Mouse (Mus musculus): ENCODE measurements around the gene Nle1. TPM values are rescaled to one million over a fixed set of nuclear protein-coding genes. Genes with fewer than 3 reads are reported as not detected.
"Not testable (repeated sequence)": the region's sequence is repeated elsewhere in the genome, so short reads cannot be mapped to it uniquely, and the experiment has no call there.

The Nle1 gene
- polyA plus RNA-seq, 1 experiment from 2014 or later: 32.1 TPM

DNA sequence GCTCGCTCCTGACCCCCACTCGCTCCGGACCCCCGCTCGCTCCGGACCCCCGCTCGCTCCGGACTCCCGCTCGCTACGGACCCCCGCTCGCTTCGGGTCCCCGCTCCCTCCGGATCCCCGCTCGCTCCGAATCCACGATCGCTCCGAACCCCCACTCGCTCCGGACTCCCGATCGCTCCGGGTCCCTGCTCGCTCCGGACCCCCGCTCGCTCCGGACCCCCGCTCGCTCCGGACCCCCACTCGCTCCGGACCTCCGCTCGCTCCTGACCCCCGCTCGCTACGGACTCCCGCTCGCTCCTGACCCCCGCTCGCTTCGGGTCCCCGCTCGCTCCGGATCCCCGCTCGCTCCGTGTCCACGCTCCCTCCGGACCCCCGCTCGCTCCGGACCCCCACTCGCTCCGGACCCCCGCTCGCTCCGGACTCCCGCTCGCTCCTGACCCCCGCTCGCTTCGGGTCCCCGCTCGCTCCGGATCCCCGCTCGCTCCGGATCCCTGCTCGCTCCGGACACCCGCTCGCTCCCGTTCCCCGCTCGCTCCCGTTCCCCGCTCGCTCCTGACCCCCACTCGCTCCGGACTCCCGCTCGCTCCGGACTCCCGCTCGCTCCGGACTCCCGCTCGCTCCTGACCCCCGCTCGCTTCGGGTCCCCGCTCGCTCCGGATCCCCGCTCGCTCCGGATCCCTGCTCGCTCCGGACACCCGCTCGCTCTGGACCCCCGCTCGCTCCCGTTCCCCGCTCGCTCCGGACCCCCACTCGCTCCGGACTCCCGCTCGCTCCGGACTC is 23.6 kb upstream of the Nle1 start:
- not testable (repeated sequence) for H3K36me3 ChIP-seq; H3K27ac ChIP-seq; H3K9me3 ChIP-seq (replicated peaks); ATAC-seq (ENCODE audit: low FRiP score)
- Histone ChIP-seq H3K27me3 (peaks cover 73% of the 10 kb centered on the region), H3K9ac (peak overlapping the region; percentile 53), H3K4me2 (replicated peaks) (peak overlapping the region; percentile 96), H3K4me3 (peak overlapping the region; percentile 50), H3K4me1 (peaks cover 10% of the 10 kb centered on the region)
- 1% methylated on average over 101 of the region's 119 CpGs for WGBS

DNA sequence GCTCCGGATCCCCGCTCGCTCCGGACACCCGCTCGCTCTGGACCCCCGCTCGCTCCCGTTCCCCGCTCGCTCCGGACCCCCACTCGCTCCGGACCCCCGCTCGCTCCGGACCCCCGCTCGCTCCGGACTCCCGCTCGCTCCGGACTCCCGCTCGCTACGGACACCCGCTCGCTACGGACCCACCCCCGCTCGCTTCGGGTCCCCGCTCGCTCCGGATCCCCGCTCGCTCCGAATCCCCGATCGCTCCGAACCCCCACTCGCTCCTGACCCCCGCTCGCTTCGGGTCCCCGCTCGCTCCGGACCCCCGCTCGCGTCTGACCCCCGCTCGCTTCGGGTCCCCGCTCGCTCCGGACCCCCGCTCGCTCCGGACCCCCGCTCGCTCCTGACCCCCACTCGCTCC is 22.9 kb upstream of the Nle1 start:
- peak overlapping the region; percentile 53 for H3K9ac ChIP-seq
- not testable (repeated sequence) for H3K36me3 ChIP-seq; H3K9me3 ChIP-seq (replicated peaks); H3K27ac ChIP-seq; ATAC-seq (ENCODE audit: low FRiP score)
- H3K4me2 ChIP-seq (replicated peaks): peak overlapping the region; percentile 96
- peaks cover 10% of the 10 kb centered on the region for H3K4me1 ChIP-seq
- WGBS: 1% methylated on average over 51 of the region's 63 CpGs
- peaks cover 73% of the 10 kb centered on the region for H3K27me3 ChIP-seq
- H3K4me3 ChIP-seq: peak overlapping the region; percentile 50

GRCm38 (mm10) chr11:82930391-82930955 is 22.3 kb upstream of the Nle1 start:
- H3K36me3 ChIP-seq; H3K9me3 ChIP-seq (replicated peaks); H3K27ac ChIP-seq; ATAC-seq (ENCODE audit: low FRiP score): not testable (repeated sequence)
- peak overlapping the region; percentile 50 for H3K4me3 ChIP-seq
- 2% methylated on average over 81 of the region's 85 CpGs for WGBS
- peak overlapping the region; percentile 96 for H3K4me2 ChIP-seq (replicated peaks)
- H3K9ac ChIP-seq: peak overlapping the region; percentile 38
- peaks cover 71% of the 10 kb centered on the region for H3K27me3 ChIP-seq
- H3K4me1 ChIP-seq: peaks cover 10% of the 10 kb centered on the region

- WGBS: 51% methylated on average over 3 of the region's 3 CpGs
- no peak overlapping the region for H3K9ac ChIP-seq
- H3K4me2 ChIP-seq (replicated peaks): no peak overlapping the region
- H3K27ac ChIP-seq: no peak overlapping the region
- H3K4me1 ChIP-seq: peaks cover 10% of the 10 kb centered on the region
- ATAC-seq (ENCODE audit: low FRiP score): no peak
- H3K9me3 ChIP-seq (replicated peaks): no peaks in the 10 kb centered on the region
- no peaks in the 10 kb centered on the region for H3K36me3 ChIP-seq
- no peak overlapping the region for H3K4me3 ChIP-seq
- H3K27me3 ChIP-seq: peaks cover 70% of the 10 kb centered on the region
Observed at GRCm38 (mm10) chr11:82929633-82929950, 21.4 kb upstream of the Nle1 start.

- H3K27ac ChIP-seq: no peak overlapping the region
- WGBS: 33% methylated on average over 20 of the region's 20 CpGs
- H3K27me3 ChIP-seq: peaks cover 65% of the 10 kb centered on the region
Observed at GRCm38 (mm10) chr11:82928897-82929632, 20.9 kb upstream of the Nle1 start.

GRCm38 (mm10) chr11:82923910-82924309 is 15.7 kb upstream of the Nle1 start:
- H3K27me3 ChIP-seq: peaks cover 46% of the 10 kb centered on the region
- not testable (repeated sequence) for H3K36me3 ChIP-seq; H3K4me3 ChIP-seq; H3K4me1 ChIP-seq; H3K27ac ChIP-seq; ATAC-seq (ENCODE audit: low FRiP score); H3K9ac ChIP-seq; H3K9me3 ChIP-seq (replicated peaks); H3K4me2 ChIP-seq (replicated peaks)
- 91% methylated on average over 6 of the region's 6 CpGs for WGBS

More at GRCm38 (mm10) chr11:82928897-82929632, 20.9 kb upstream of the Nle1 start:
- no peaks in the 10 kb centered on the region for H3K9me3 ChIP-seq (replicated peaks)
- no peak for ATAC-seq (ENCODE audit: low FRiP score)
- H3K4me2 ChIP-seq (replicated peaks): no peak overlapping the region
- H3K4me3 ChIP-seq: no peak overlapping the region
- no peak overlapping the region for H3K9ac ChIP-seq
- no peaks in the 10 kb centered on the region for H3K36me3 ChIP-seq
- H3K4me1 ChIP-seq: peaks cover 10% of the 10 kb centered on the region

- Histone ChIP-seq H3K27me3 (peaks cover 30% of the 10 kb centered on the region), H3K4me3 (no peak overlapping the region), H3K36me3 (no peaks in the 10 kb centered on the region), H3K4me2 (replicated peaks) (no peak overlapping the region), H3K9ac (no peak overlapping the region), H3K27ac (no peak overlapping the region), H3K9me3 (replicated peaks) (no peaks in the 10 kb centered on the region), H3K4me1 (no peaks in the 10 kb centered on the region)
- no peak for ATAC-seq (ENCODE audit: low FRiP score)
- WGBS: 77% methylated on average over 4 of the region's 4 CpGs
Observed at GRCm38 (mm10) chr11:82921691-82922090, 13.5 kb upstream of the Nle1 start.

- Histone ChIP-seq H3K9ac (no peak overlapping the region), H3K4me3 (no peak overlapping the region), H3K9me3 (replicated peaks) (no peaks in the 10 kb centered on the region), H3K36me3 (no peaks in the 10 kb centered on the region), H3K27ac (no peak overlapping the region), H3K4me2 (replicated peaks) (no peak overlapping the region), H3K27me3 (peaks cover 21% of the 10 kb centered on the region), H3K4me1 (no peaks in the 10 kb centered on the region)
- no peak for ATAC-seq (ENCODE audit: low FRiP score)
- WGBS: 68% methylated on average over 10 of the region's 10 CpGs
Observed at GRCm38 (mm10) chr11:82920768-82921167, 12.6 kb upstream of the Nle1 start.

DNA sequence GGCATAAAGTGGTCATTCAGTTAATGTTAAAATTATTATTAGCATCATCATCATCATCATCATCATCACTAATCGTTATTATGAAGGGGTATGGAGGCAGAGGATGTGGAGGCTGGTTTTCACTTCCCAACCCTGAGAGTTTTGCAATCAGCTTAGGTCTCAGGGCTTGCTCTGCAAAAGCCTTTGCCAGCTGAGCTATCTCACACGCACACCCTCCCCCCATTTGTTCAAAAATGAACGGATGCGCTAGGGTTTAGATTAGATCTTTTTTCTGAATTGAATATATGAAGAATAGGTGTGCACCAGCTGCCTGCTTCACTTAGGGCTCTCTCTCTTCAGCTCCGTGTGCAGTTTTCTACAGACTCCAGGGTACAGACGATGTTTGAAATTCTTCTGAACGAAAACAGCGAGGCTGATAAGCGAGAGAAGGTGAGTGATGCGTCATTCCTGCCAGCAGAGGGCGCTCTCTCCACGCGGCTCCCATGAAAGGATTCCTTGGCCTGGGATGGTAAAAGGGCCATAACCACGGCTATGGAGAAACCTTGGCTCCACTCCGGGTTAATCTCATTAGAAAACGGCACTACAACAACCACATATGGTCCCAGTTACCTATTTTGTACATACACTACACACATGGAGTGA is 6.6 kb upstream of the Nle1 start:
- 0 out of 2 replicates have a peak, but pooled peaks have one; percentile 54 for ATAC-seq (ENCODE audit: low FRiP score)
- Histone ChIP-seq H3K27ac (no peak overlapping the region), H3K4me2 (replicated peaks) (peak overlapping the region; percentile 49), H3K27me3 (peaks cover 27% of the 10 kb centered on the region), H3K36me3 (no peaks in the 10 kb centered on the region), H3K9ac (no peak overlapping the region), H3K4me3 (no peak overlapping the region), H3K9me3 (replicated peaks) (no peaks in the 10 kb centered on the region), H3K4me1 (no peaks in the 10 kb centered on the region)
- WGBS: 9% methylated on average over 16 of the region's 16 CpGs

DNA sequence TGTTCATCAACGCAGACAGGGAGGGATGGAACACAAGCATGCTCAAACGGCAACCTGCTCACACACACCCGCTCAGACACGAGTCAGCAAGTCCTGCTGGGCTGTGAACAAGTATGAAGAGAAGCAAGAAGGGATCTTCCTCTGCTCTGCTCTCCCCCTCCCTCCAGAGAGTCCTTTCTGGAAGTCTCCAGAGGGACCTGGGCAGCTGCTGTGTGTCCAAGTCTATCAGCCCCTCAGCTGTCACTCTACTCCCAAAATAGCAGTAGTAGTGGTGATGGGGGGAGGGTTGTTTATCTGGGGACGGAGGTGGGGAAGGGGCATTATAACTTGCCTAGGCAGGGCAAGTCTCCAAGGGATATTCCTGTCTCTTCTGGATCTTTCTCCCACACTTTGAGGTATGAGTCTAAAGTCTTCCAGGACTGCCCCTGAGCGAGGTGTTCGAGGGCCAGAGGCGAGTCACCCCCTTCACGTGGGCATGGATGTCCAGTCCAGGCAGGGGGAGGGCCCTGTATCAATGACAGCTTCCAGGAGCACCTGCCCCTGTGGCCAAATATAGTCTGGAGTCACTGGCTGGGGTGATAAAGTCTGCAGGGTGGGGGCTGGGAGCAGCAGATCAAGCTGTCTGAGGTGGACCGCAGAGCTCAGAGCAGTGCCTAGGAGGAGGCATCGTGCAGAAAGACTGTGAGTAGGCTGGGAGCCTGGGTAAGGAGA is 2.6 kb upstream of the Nle1 start:
- Histone ChIP-seq H3K9ac (no peak overlapping the region), H3K4me1 (peaks cover 7% of the 10 kb centered on the region), H3K36me3 (peaks cover 3% of the 10 kb centered on the region; the same call in 1 of the 2 replicates), H3K4me2 (replicated peaks) (no peak overlapping the region), H3K27ac (no peak overlapping the region), H3K27me3 (peaks cover 21% of the 10 kb centered on the region), H3K4me3 (no peak overlapping the region), H3K9me3 (replicated peaks) (no peaks in the 10 kb centered on the region)
- no peak for ATAC-seq (ENCODE audit: low FRiP score)
- WGBS: 83% methylated on average over 11 of the region's 11 CpGs

DNA sequence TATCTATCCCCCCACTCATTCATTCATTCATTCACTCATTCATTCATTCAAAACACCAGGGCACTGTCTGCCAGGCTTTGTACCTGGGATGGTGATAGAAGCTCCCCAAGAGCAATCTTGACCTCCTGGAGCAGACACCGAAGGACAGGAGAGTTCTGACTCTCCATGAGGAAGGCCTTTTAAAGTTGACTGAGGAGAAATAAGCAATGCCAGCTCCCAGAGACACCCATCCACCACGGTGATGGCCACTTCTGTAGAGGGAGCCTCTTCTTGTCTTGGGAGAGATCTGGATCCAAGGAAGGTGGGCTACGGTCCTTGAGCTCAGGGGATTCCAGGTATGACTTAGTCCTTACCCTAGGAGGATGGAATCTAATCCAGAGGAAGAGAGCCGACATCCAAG is 2.0 kb upstream of the Nle1 start, which contains the start of gene Unc45b:
Gene Unc45b (plus strand): TSS at position 301 of the 400 bp plus-strand sequence.
- peaks cover 7% of the 10 kb centered on the region for H3K4me1 ChIP-seq
- H3K9me3 ChIP-seq (replicated peaks): no peaks in the 10 kb centered on the region
- H3K27me3 ChIP-seq: peaks cover 21% of the 10 kb centered on the region
- no peak within 1 kb of the TSS for H3K27ac ChIP-seq
- no peak for ATAC-seq (ENCODE audit: low FRiP score)
- no peak within 1 kb of the TSS for H3K4me3 ChIP-seq
- peaks cover 8% of the 10 kb centered on the region for H3K36me3 ChIP-seq
- no peak within 1 kb of the TSS for H3K9ac ChIP-seq
- H3K4me2 ChIP-seq (replicated peaks): no peak within 1 kb of the TSS
- 82% methylated on average over 4 of the region's 4 CpGs for WGBS
